Mouse (Mus musculus): ENCODE results near the gene 4933402J07Rik.

The 4933402J07Rik gene

GRCm38 (mm10) chr8:87621181-87621580 lies 57.5 kb downstream of the 4933402J07Rik start:
- DNase-seq: no peak

- no peak for DNase-seq
Observed at GRCm38 (mm10) chr8:87629656-87630055, 66.0 kb downstream of the 4933402J07Rik start.

GRCm38 (mm10) chr8:87631776-87632175 lies 68.1 kb downstream of the 4933402J07Rik start:
- peak; percentile 18 to 19 for DNase-seq

GRCm38 (mm10) chr8:87636226-87636742 lies 72.6 kb downstream of the 4933402J07Rik start:
- no peak for DNase-seq

All from B cell, adult 2 months (primary cell).